Mouse (Mus musculus) hindbrain, embryonic 11.5 days (tissue): ENCODE measurements around the gene Bin2. TPM values are rescaled to one million over a fixed set of nuclear protein-coding genes. Genes with fewer than 3 reads are reported as not detected.

Experiments
- ATAC-seq: fragments of 200-750 bp; cut with Nextera tagmentation; 2 replicates; pipeline ENCODE4 v1.8.0; 2017; ENCODE audit warnings: mild to moderate bottlenecking, moderate TSS enrichment, moderate library complexity; ENCODE audit not compliant: low FRiP score
- DNase-seq: peaks from one replicate; pipeline ENCODE4 v3.0.0-alpha.2; 2015; ENCODE audit warnings: low spot score
- H3K27ac ChIP-seq: fragments of 300-500 bp; sonication (generic); 2 replicates; pipeline ENCODE4 v1.5.1; 2014; ENCODE audit warnings: mild to moderate bottlenecking, low read depth, low read length
- H3K27me3 ChIP-seq: fragments of 300-500 bp; sonication (generic); 2 replicates; pipeline ENCODE4 v1.6.1; 2014; ENCODE audit warnings: mild to moderate bottlenecking, low read length, moderate library complexity, mixed read lengths; ENCODE audit not compliant: control insufficient read depth, insufficient read depth
- H3K36me3 ChIP-seq: fragments of 300-500 bp; sonication (generic); 2 replicates; pipeline ENCODE4 v1.6.1; 2014; ENCODE audit warnings: mild to moderate bottlenecking, low read length, moderate library complexity, mixed read lengths; ENCODE audit not compliant: control insufficient read depth, insufficient read depth
- H3K4me1 ChIP-seq: fragments of 300-500 bp; sonication (generic); replicated peaks from 2 replicates; pipeline ENCODE4 v1.6.1; 2014; ENCODE audit warnings: low read length, mixed read lengths; ENCODE audit not compliant: control insufficient read depth, insufficient read depth
- H3K4me2 ChIP-seq: fragments of 300-500 bp; sonication (generic); replicated peaks from 2 replicates; pipeline ENCODE4 v1.6.1; 2014; ENCODE audit warnings: mild to moderate bottlenecking, low read depth, low read length
- H3K4me3 ChIP-seq: fragments of 300-500 bp; sonication (generic); 2 replicates; pipeline ENCODE4 v1.5.1; 2014; ENCODE audit warnings: low read depth, low read length
- H3K9ac ChIP-seq: fragments of 300-500 bp; sonication (generic); 2 replicates; pipeline ENCODE4 v1.6.1; 2014; ENCODE audit warnings: low read depth, low read length
- H3K9me3 ChIP-seq: fragments of 300-500 bp; sonication (generic); 2 replicates; pipeline ENCODE4 v1.6.1; 2016; ENCODE audit warnings: low read length; ENCODE audit not compliant: control insufficient read depth
- WGBS: fragments of 180-500 bp; shearing (Covaris S2); extraction: QIAGEN DNeasy Blood & Tissue Kit; methylation state at CpG from one replicate; pipeline ENCODE4 v1.1.7; 2014; 5-methylcytosine and 5-hydroxymethylcytosine counted together
- polyA plus RNA-seq: library from polyadenylated mRNA; unstranded; fragments of >200 nt; fragmentation: Nextera tagmentation; extraction: Ambion mirVana; gene quantifications from 2 replicates; pipeline ENCODE4 v1.2.1, GENCODE M21; 2014

Gene Bin2
- polyA plus RNA-seq, 1 experiment from 2014 or later, result 5.5 TPM

DNA sequence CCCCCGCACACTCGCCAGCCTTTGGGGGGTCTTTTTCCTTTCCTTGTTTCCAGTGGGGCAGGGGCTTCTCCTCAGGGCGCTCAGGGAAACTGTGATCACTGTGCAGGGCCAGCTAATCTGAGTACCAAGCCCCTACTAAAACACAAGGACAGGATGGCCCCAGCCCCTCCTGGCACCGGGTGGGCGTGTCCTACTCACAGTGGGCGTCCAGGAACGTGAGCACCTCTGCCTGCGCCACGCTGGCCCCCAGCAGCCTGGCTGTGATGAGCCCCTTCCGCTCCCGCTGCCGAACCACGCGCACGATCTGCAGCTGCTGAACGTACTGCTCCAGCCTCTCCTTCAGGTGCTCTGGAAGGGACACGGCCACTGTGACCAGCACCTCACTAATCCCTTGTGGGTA lies 34.6 kb upstream of the Bin2 start:
- peak; percentile 18 for DNase-seq
- no peak for ATAC-seq

DNA sequence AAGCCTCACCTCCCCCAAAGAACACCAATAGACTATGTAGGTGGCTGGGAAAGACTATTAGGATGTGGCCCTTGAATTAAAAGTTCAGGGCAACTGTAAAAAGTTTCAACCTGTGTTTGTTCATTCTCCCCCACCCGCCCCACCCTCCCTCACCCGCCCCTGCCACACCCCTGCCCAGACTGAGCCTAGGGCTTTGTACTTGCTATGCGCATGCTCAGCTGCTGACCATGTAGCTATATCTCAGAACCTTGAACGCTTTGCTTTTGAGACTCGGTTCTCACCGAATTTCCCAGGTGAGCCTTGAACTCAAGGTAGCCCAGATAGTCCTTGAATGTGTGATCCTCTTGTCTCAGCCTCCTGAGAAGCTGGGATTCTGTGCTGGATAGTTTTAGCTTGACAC lies 32.5 kb upstream of the Bin2 start:
- Histone ChIP-seq H3K9me3 (no peaks in the 10 kb centered on the region), H3K36me3 (no peaks in the 10 kb centered on the region), H3K27ac (no peak overlapping the region), H3K4me2 (no peak overlapping the region), H3K27me3 (no peaks in the 10 kb centered on the region), H3K9ac (no peak overlapping the region), H3K4me3 (no peak overlapping the region), H3K4me1 (no peaks in the 10 kb centered on the region; the same call in 1 of the 2 replicates)
- 70% methylated on average over 6 of the region's 6 CpGs for WGBS
- ATAC-seq (no peak), DNase-seq (no peak)

More for the DNA sequence above, 34.6 kb upstream of the Bin2 start:
- no peaks in the 10 kb centered on the region; the same call in 1 of the 2 replicates for H3K4me1 ChIP-seq
- WGBS, result 16% methylated on average over 17 of the region's 17 CpGs
- H3K36me3 ChIP-seq, result no peaks in the 10 kb centered on the region
- H3K27me3 ChIP-seq, result no peaks in the 10 kb centered on the region
- H3K9me3 ChIP-seq, result no peaks in the 10 kb centered on the region
- H3K4me2 ChIP-seq, result no peak overlapping the region
- no peak overlapping the region for H3K27ac ChIP-seq
- H3K9ac ChIP-seq, result no peak overlapping the region
- no peak overlapping the region for H3K4me3 ChIP-seq

DNA sequence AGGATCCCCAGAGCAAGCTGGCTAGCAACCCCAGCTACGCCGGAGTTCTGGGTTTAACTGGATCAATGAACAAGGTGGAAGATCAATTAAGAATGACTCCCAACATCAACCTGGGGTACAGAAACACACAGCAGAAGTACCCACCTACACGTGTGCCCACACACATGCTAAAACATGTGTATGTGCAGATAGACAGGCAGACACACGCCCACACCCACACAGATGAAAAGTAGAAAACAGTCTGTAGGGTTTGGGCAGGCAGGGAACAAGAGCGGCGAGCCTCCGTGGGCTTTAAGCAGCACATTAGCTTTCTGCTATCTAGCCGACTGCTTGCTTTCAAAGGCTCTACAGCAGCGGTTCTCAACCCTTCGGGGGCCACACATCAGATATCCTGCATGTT lies 31.8 kb upstream of the Bin2 start:
- H3K9ac ChIP-seq, result no peak overlapping the region
- no peak overlapping the region for H3K4me2 ChIP-seq
- H3K4me3 ChIP-seq, result no peak overlapping the region
- no peak overlapping the region for H3K27ac ChIP-seq
- H3K4me1 ChIP-seq, result no peaks in the 10 kb centered on the region; the same call in 1 of the 2 replicates
- H3K27me3 ChIP-seq, result no peaks in the 10 kb centered on the region
- DNase-seq (no peak), ATAC-seq (no peak)
- no peaks in the 10 kb centered on the region for H3K9me3 ChIP-seq
- 69% methylated on average over 10 of the region's 10 CpGs for WGBS
- no peaks in the 10 kb centered on the region for H3K36me3 ChIP-seq

DNA sequence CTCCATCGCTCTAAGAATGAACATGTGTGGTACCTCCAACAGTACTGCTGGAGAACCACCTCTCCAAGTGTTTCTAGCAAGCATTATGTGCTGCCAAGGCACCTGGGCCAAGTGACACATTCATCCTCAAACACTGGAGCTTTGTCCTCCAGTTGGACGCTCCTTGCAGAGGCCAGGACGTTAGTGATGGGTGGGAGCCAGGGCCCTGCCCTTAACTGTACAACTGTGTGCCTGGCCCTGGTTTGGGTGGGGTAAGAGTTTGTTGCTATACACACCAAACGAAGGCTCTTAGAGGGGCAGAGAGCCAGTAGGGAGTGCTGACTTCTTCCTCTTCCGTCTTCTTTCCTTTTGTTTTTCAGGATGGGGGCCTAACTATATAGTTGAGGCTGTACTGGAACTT lies 31.1 kb upstream of the Bin2 start:
- Histone ChIP-seq H3K4me1 (no peaks in the 10 kb centered on the region; the same call in 1 of the 2 replicates), H3K4me3 (no peak overlapping the region), H3K27me3 (no peaks in the 10 kb centered on the region), H3K4me2 (no peak overlapping the region), H3K9me3 (no peaks in the 10 kb centered on the region), H3K27ac (no peak overlapping the region), H3K36me3 (no peaks in the 10 kb centered on the region), H3K9ac (no peak overlapping the region)
- ATAC-seq (no peak), DNase-seq (no peak)
- WGBS, result 87% methylated on average over 5 of the region's 5 CpGs

DNA sequence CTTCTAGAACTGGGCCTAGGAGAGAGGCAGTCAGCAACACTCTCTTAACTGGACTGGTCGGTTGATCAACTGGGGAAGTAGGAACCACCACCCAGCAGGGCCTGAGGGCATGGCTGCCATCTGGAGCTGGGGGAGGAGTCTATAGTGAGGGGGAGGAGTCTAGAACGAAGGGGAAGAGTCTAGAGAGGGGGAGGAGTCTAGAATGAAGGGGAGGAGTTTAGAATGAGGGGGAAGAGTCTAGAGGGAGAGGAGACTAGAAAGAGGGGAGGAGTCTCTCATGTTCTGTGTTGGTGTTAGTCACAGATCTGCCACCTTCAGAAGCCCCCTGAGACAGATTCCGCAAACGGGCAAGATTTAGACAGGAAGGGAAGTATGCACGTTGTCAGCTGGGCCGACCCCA lies 30.0 kb upstream of the Bin2 start:
- H3K4me1 ChIP-seq, result no peaks in the 10 kb centered on the region; the same call in 1 of the 2 replicates
- DNase-seq, result no peak
- no peak overlapping the region for H3K9ac ChIP-seq
- no peak overlapping the region for H3K4me3 ChIP-seq
- 72% methylated on average over 6 of the region's 6 CpGs for WGBS
- no peaks in the 10 kb centered on the region for H3K36me3 ChIP-seq
- no peak overlapping the region for H3K4me2 ChIP-seq
- no peaks in the 10 kb centered on the region for H3K9me3 ChIP-seq
- no peak for ATAC-seq
- H3K27ac ChIP-seq, result no peak overlapping the region
- no peaks in the 10 kb centered on the region for H3K27me3 ChIP-seq

DNA sequence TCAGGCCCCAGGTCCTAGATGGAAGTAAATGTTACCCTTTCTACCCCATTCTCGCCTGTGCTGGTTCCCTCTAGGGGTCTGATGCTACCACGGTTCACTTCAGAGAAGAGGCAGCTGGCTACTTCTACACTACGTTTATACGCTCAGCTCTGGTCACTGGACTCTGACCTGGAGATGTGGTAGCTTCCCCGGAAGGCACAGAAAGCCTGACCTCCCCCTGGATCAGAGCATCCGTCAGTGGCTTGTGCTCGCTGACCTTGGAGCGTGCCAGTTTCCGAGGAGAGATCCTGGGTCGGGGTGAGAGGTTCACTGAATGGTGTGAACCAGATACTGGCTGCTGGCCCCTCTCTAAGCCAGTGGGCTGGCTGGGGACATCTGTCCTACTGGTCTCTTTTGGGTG lies 28.7 kb upstream of the Bin2 start:
- Histone ChIP-seq H3K4me2 (no peak overlapping the region), H3K27ac (no peak overlapping the region), H3K36me3 (no peaks in the 10 kb centered on the region), H3K27me3 (no peaks in the 10 kb centered on the region), H3K9me3 (no peaks in the 10 kb centered on the region), H3K4me3 (no peak overlapping the region), H3K4me1 (no peaks in the 10 kb centered on the region), H3K9ac (no peak overlapping the region)
- ATAC-seq, result no peak
- WGBS, result 81% methylated on average over 10 of the region's 10 CpGs
- DNase-seq, result no peak

DNA sequence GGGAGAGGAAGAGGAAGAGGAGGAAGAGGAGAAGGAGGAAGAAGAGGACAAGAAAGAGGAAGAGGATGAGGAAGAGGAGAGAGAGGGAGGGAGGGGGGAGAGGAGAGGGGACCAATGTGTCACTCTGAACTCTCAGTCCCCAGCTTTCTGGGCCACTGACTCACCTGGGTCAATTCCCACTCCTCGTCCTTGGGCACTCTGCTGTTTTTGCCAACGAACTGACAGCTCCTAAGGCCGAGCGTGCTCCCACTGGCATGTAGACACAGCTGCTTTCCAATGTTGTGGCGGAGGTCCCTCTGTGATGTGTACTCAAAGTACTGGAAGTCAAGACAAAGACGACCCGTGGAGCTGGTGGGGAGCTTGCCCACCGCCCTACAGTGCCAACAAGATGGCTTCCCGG lies 25.1 kb upstream of the Bin2 start:
- Histone ChIP-seq H3K4me1 (no peaks in the 10 kb centered on the region), H3K9ac (no peak overlapping the region), H3K36me3 (no peaks in the 10 kb centered on the region), H3K27ac (no peak overlapping the region), H3K4me2 (no peak overlapping the region), H3K27me3 (no peaks in the 10 kb centered on the region), H3K9me3 (no peaks in the 10 kb centered on the region), H3K4me3 (no peak overlapping the region)
- ATAC-seq (no peak), DNase-seq (no peak)
- 88% methylated on average over 9 of the region's 9 CpGs for WGBS

DNA sequence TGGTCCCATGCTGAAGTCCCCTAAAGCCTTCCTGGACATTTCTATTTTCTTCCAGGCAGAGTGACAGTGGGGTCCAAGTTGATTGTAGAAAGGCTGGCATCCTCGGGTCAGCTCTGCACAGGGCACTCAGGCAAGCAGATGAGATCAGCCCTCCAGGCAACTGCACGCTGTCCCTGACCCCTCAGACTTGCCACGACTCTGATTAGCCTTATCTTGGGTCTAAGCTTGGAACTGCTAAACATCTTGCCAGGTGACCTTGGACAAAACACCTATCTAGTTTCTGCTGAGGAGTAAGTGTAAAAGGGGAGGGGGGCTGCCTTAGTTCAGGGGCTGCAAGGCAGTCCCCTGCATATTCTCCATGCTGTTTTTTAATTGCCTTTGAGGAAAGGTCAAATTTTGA lies 22.6 kb upstream of the Bin2 start:
- 82% methylated on average over 3 of the region's 3 CpGs for WGBS
- H3K36me3 ChIP-seq, result no peaks in the 10 kb centered on the region
- no peak overlapping the region for H3K4me3 ChIP-seq
- no peak overlapping the region for H3K9ac ChIP-seq
- DNase-seq, result no peak
- H3K27me3 ChIP-seq, result no peaks in the 10 kb centered on the region
- no peak overlapping the region for H3K4me2 ChIP-seq
- ATAC-seq, result no peak
- no peaks in the 10 kb centered on the region for H3K9me3 ChIP-seq
- H3K27ac ChIP-seq, result no peak overlapping the region
- H3K4me1 ChIP-seq, result no peaks in the 10 kb centered on the region

DNA sequence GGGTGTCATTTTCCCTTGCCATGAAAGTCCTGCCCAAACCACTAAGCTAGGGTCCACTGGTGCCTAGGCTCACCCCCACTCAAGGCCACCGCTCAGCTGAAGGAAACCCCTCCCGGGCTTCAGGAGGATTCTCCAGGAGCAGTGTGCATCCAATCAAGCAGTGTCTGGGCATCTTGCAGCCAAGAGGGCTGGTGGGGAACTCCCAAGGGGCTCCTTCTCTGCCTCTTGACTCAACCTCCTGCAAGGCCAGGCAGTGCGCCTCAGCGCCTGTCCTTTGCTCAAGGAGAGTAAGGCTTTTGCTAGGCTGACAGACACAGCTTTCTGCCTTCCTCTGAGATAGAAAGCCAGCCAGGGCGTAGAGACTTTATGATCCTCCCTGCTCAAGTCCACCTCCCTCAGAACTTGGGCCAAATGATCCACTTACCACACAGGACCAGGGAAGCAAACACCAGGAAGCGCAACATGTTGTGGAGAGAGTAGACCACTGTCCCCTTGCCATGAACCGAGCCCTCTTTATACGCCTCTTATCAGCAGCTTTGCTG lies 18.1 kb upstream of the Bin2 start, which contains the start of gene Cela1:
Gene Cela1, minus strand, starts transcription at position 492 of the 542 bp plus-strand sequence.
- Histone ChIP-seq H3K36me3 (no peaks in the 10 kb centered on the region), H3K27me3 (no peaks in the 10 kb centered on the region), H3K4me1 (no peaks in the 10 kb centered on the region), H3K4me3 (no peak within 1 kb of the TSS), H3K4me2 (no peak within 1 kb of the TSS), H3K9ac (no peak within 1 kb of the TSS), H3K9me3 (no peaks in the 10 kb centered on the region), H3K27ac (no peak within 1 kb of the TSS)
- 81% methylated on average over 8 of the region's 8 CpGs for WGBS
- ATAC-seq, result no peak
- DNase-seq, result no peak
